8 mouse cellular contexts compared by ENCODE assay signal in genomic region chr11:88186078-88186946, GRCm38 (mm10). TPM values are rescaled to one million over a fixed set of nuclear protein-coding genes. Genes with fewer than 3 reads are reported as not detected.
DNase-seq lines count a peak whose midpoint lies in the region; ATAC-seq and TF ChIP-seq lines count a peak whose summit lies in the region.
"Had no signal": no experiment of that assay in that cellular context is flagged by ENCODE, and none has a peak within 500 bp of the region (broad histone marks: within the 10 kb centered on the region; RNA-seq: fewer than 3 reads in every experiment).

No protein-coding gene starts in this region.

- no peak for TF ChIP-seq CTCF in hindbrain, postnatal 0 days (IDR thresholded peaks at IDR 0.05; ENCODE audit: low read depth)

- WGBS in lung, embryonic 16.5 days, result 76% methylated on average over 14 of the region's 14 CpGs
- WGBS in hindbrain, postnatal 0 days, result 68% methylated on average over 14 of the region's 14 CpGs
- WGBS in midbrain, embryonic 11.5 days, result 42% methylated on average over 14 of the region's 14 CpGs
- 72% methylated on average over 14 of the region's 14 CpGs for WGBS in stomach, embryonic 16.5 days

- H3K4me2 ChIP-seq in lung, embryonic 16.5 days (ENCODE audit: low read depth, low read length), result no peak overlapping the region
- no peak overlapping the region for H3K4me2 ChIP-seq in hindbrain, postnatal 0 days (ENCODE audit: low read depth, low read length)
- H3K4me2 ChIP-seq in midbrain, embryonic 11.5 days, result no peak overlapping the region
- H3K4me2 ChIP-seq in stomach, embryonic 16.5 days (ENCODE audit: low read depth, low read length), result no peak overlapping the region

- H3K36me3 ChIP-seq in lung, embryonic 16.5 days (ENCODE audit: control insufficient read depth, insufficient read depth, low read length), result peaks cover 3% of the 10 kb centered on the region; the same call in 1 of the 2 replicates
- peaks cover 15% of the 10 kb centered on the region for H3K36me3 ChIP-seq in hindbrain, postnatal 0 days (ENCODE audit: insufficient read depth, low read length)
- H3K36me3 ChIP-seq in midbrain, embryonic 11.5 days (ENCODE audit: control insufficient read depth, insufficient read depth, low read length), result peaks cover 5% of the 10 kb centered on the region; the same call in 1 of the 2 replicates
- H3K36me3 ChIP-seq in stomach, embryonic 16.5 days (ENCODE audit: control insufficient read depth, insufficient read depth, low read length), result no peaks in the 10 kb centered on the region; the same call in 1 of the 2 replicates

- peak overlapping the region; percentile 60; the same call in 1 of the 2 replicates for H3K27ac ChIP-seq in lung, embryonic 16.5 days (ENCODE audit: low read length)
- H3K27ac ChIP-seq in hindbrain, postnatal 0 days, result peak overlapping the region; percentile 64; the same call in 1 of the 2 replicates
- H3K27ac ChIP-seq in midbrain, embryonic 11.5 days (ENCODE audit: low read depth, low read length), result peak overlapping the region; percentile 76
- peak overlapping the region; percentile 88 for H3K27ac ChIP-seq in stomach, embryonic 16.5 days (ENCODE audit: low read length)

- 0 out of 2 replicates have a peak, but pooled peaks cover under 1% of the 10 kb centered on the region for H3K27me3 ChIP-seq in lung, embryonic 16.5 days (ENCODE audit: control insufficient read depth, insufficient read depth, low read depth, low read length)
- peaks cover under 1% of the 10 kb centered on the region; the same call in 1 of the 2 replicates for H3K27me3 ChIP-seq in hindbrain, postnatal 0 days (ENCODE audit: insufficient read depth, low read length)
- peaks cover 2% of the 10 kb centered on the region; the same call in 1 of the 2 replicates for H3K27me3 ChIP-seq in midbrain, embryonic 11.5 days (ENCODE audit: control insufficient read depth, insufficient read depth, low read length)
- H3K27me3 ChIP-seq in stomach, embryonic 16.5 days (ENCODE audit: control insufficient read depth, insufficient read depth, low read length), result no peaks in the 10 kb centered on the region; the same call in 1 of the 2 replicates

- H3K9ac ChIP-seq in lung, embryonic 16.5 days (ENCODE audit: low read length), result peak overlapping the region; percentile 53; the same call in 1 of the 2 replicates
- peak overlapping the region; percentile 18; the same call in 1 of the 2 replicates for H3K9ac ChIP-seq in hindbrain, postnatal 0 days (replicated peaks; ENCODE audit: low read length)
- H3K9ac ChIP-seq in midbrain, embryonic 11.5 days (ENCODE audit: low read length), result peak overlapping the region; percentile 54; the same call in 1 of the 2 replicates
- peak overlapping the region; percentile 66 for H3K9ac ChIP-seq in stomach, embryonic 16.5 days (ENCODE audit: low read length)

- peaks cover 24% of the 10 kb centered on the region for H3K4me1 ChIP-seq in lung, embryonic 16.5 days (replicated peaks; ENCODE audit: control insufficient read depth, insufficient read depth, low read length)
- H3K4me1 ChIP-seq in hindbrain, postnatal 0 days (ENCODE audit: insufficient read depth, low read length), result peaks cover 14% of the 10 kb centered on the region
- peaks cover 30% of the 10 kb centered on the region for H3K4me1 ChIP-seq in midbrain, embryonic 11.5 days (ENCODE audit: control insufficient read depth, insufficient read depth, low read length)
- peaks cover 22% of the 10 kb centered on the region for H3K4me1 ChIP-seq in stomach, embryonic 16.5 days (ENCODE audit: control insufficient read depth, insufficient read depth, low read length)

- ATAC-seq in lung, embryonic 16.5 days (ENCODE audit: low read depth), result no peak
- no peak for ATAC-seq in hindbrain, postnatal 0 days
- ATAC-seq in midbrain, embryonic 11.5 days (ENCODE audit: low FRiP score), result no peak
- ATAC-seq in stomach, embryonic 16.5 days (ENCODE audit: insufficient read depth, low FRiP score), result no peak

- DNase-seq in lung, postnatal 36 days, result no peak
- DNase-seq in hindbrain, postnatal 0 days (ENCODE audit: low spot score), result no peak
- DNase-seq in midbrain, embryonic 11.5 days (ENCODE audit: low spot score, missing footprints), result peak; percentile 91
- DNase-seq in left cerebral cortex, postnatal 14 days (ENCODE audit: low spot score in 2 of 2), result no peak
- no peak for DNase-seq in spleen, postnatal 10 days (ENCODE audit: low spot score in 2 of 2)
- DNase-seq: left cerebral cortex, postnatal 4 days had no signal

- H3K9me3 ChIP-seq in lung, embryonic 16.5 days (ENCODE audit: control insufficient read depth, low read length), result no peaks in the 10 kb centered on the region
- H3K9me3 ChIP-seq in hindbrain, postnatal 0 days (ENCODE audit: low read length), result no peaks in the 10 kb centered on the region
- no peaks in the 10 kb centered on the region for H3K9me3 ChIP-seq in midbrain, embryonic 11.5 days (ENCODE audit: control insufficient read depth, low read length)
- no peaks in the 10 kb centered on the region for H3K9me3 ChIP-seq in stomach, embryonic 16.5 days (replicated peaks; ENCODE audit: control insufficient read depth, low read length)

- intact Hi-C loops in left cerebral cortex, postnatal 14 days (cut with DNase I), result loop anchor here (5.0 kb wide), 1 partner anchor 119 kb away; the partner anchor contains the start of gene Vezf1

- H3K4me3 ChIP-seq in lung, embryonic 16.5 days (ENCODE audit: low read length), result no peak overlapping the region
- no peak overlapping the region for H3K4me3 ChIP-seq in hindbrain, postnatal 0 days (ENCODE audit: low read length)
- H3K4me3 ChIP-seq in midbrain, embryonic 11.5 days (ENCODE audit: low read depth, low read length), result no peak overlapping the region
- H3K4me3 ChIP-seq in stomach, embryonic 16.5 days (replicated peaks; ENCODE audit: low read length), result no peak overlapping the region

RNA-seq across cellular contexts. Expression of gene Mrps23, which starts 17.9 kb away (rescaled TPM):
- 50.6 and 55.5 TPM in 2 replicates for polyA plus RNA-seq in lung, embryonic 16.5 days (2015; fragmentation: Nextera tagmentation; extraction: Ambion mirVana)
- 29.0 and 48.7 TPM in 2 replicates for total RNA-seq in hindbrain, postnatal 0 days (2014; rRNA removed)
- 66.4 and 67.1 TPM in 2 replicates for polyA plus RNA-seq in hindbrain, postnatal 0 days (2015; fragmentation: Nextera tagmentation; extraction: Ambion mirVana)
- polyA plus RNA-seq in midbrain, embryonic 11.5 days (2014; fragmentation: Nextera tagmentation; extraction: Ambion mirVana), result 88.8 TPM in 2 replicates
- polyA plus RNA-seq in stomach, embryonic 16.5 days (2015; fragmentation: Nextera tagmentation; extraction: Ambion mirVana), result 50.1 and 57.9 TPM in 2 replicates
- 10 to 100 TPM; 68.6 to 75.4 TPM for total RNA-seq in left cerebral cortex, postnatal 14 days (2021)
